Mouse (Mus musculus): Measurements from ENCODE around the gene Syce2. TPM values are rescaled to one million over a fixed set of nuclear protein-coding genes. Genes with fewer than 3 reads are reported as not detected.
"Not testable (repeated sequence)": the region's sequence is repeated elsewhere in the genome, so short reads cannot be mapped to it uniquely, and the experiment has no call there.

Syce2 gene
- polyA plus RNA-seq, 1 experiment from 2014 or later, result 35.4 TPM

DNA sequence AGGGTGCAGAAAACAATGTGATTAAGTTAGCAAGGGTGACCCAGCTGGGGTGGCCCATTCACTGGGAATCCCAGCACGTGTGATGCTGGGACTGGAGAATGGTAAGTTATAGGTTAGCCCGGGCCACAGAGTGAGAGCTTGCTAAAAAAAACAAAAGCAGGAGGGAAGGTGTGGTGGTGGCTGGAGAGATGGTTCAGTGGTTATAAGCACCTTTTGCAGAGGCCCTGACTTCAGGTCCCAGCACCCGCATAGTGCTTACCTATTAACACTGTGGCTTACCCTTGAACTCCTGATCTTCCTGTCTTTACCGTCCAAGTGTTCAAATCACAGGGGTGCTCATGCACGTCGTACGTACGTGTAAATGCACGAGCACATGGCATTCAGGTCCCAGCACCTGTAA, 35.1 kb downstream of the Syce2 start:
- ATAC-seq (replicated peaks; ENCODE audit: extremely low read depth, insufficient read depth, low FRiP score), result no peak
- Histone ChIP-seq H3K36me3 (ENCODE audit: control insufficient read depth, insufficient read depth) (no peaks in the 10 kb centered on the region), H3K4me2 (ENCODE audit: low read depth, low read length) (no peak overlapping the region), H3K27me3 (ENCODE audit: control insufficient read depth, insufficient read depth, low read length) (peaks cover 29% of the 10 kb centered on the region), H3K9me3 (replicated peaks; ENCODE audit: control insufficient read depth, low read length) (no peaks in the 10 kb centered on the region), H3K4me1 (ENCODE audit: control insufficient read depth, insufficient read depth, low read length) (0 out of 2 replicates have a peak, but pooled peaks cover 7% of the 10 kb centered on the region), H3K9ac (ENCODE audit: low read length) (no peak overlapping the region), H3K27ac (ENCODE audit: low read length) (no peak overlapping the region), H3K4me3 (ENCODE audit: low read length) (no peak overlapping the region)
- WGBS, result 93% methylated on average over 9 of the region's 9 CpGs

DNA sequence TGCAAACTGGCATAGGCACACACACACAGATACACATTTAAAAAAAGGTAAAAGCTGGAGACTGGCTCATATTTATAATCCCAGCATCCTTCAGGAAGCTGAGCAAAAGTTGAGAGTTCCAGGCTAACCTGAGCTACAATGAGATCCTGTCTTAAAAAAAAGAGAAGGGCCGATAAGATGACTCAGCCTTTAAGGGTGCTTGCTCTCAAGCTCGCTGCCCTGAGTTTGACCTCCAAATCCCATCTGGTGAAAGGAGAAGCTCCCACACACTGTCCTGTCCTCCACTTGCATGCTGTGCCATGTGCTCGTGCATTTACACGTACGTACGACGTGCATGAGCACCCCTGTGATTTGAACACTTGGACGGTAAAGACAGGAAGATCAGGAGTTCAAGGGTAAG, 35.6 kb downstream of the Syce2 start:
- Histone ChIP-seq H3K9ac (ENCODE audit: low read length) (no peak overlapping the region), H3K4me1 (ENCODE audit: control insufficient read depth, insufficient read depth, low read length) (peaks cover 7% of the 10 kb centered on the region; the same call in 1 of the 2 replicates), H3K9me3 (replicated peaks; ENCODE audit: control insufficient read depth, low read length) (no peaks in the 10 kb centered on the region), H3K4me3 (ENCODE audit: low read length) (no peak overlapping the region), H3K27ac (ENCODE audit: low read length) (no peak overlapping the region), H3K4me2 (ENCODE audit: low read depth, low read length) (no peak overlapping the region), H3K36me3 (ENCODE audit: control insufficient read depth, insufficient read depth) (no peaks in the 10 kb centered on the region), H3K27me3 (ENCODE audit: control insufficient read depth, insufficient read depth, low read length) (peaks cover 33% of the 10 kb centered on the region)
- ATAC-seq (replicated peaks; ENCODE audit: extremely low read depth, insufficient read depth, low FRiP score), result no peak
- 71% methylated on average over 8 of the region's 8 CpGs for WGBS

DNA sequence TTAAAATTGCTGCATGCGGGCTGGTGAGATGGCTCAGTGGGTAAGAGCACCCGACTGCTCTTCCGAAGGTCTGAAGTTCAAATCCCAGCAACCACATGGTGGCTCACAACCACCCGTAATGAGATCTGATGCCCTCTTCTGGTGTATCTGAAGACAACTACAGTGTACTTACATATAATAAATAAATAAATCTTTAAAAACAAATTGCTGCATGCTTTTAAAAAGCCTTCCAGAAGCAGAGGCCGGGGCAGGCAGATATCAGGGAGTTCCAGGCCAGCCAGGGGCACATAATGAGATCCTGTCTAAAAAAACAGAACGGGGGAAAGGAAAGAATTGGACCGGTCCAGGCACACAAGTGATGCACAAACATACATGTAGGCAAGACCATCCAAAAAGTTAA, 36.1 kb downstream of the Syce2 start:
- peak overlapping the region; percentile 81 for H3K9ac ChIP-seq (ENCODE audit: low read length)
- ATAC-seq (replicated peaks; ENCODE audit: extremely low read depth, insufficient read depth, low FRiP score); H3K36me3 ChIP-seq (ENCODE audit: control insufficient read depth, insufficient read depth); H3K9me3 ChIP-seq (replicated peaks; ENCODE audit: control insufficient read depth, low read length); H3K27ac ChIP-seq (ENCODE audit: low read length): not testable (repeated sequence)
- peaks cover 12% of the 10 kb centered on the region; the same call in 1 of the 2 replicates for H3K4me1 ChIP-seq (ENCODE audit: control insufficient read depth, insufficient read depth, low read length)
- H3K27me3 ChIP-seq (ENCODE audit: control insufficient read depth, insufficient read depth, low read length), result peaks cover 38% of the 10 kb centered on the region
- H3K4me3 ChIP-seq (ENCODE audit: low read length), result peak overlapping the region; percentile 71
- peak overlapping the region; percentile 97 for H3K4me2 ChIP-seq (ENCODE audit: low read depth, low read length)
- 27% methylated on average over 6 of the region's 7 CpGs for WGBS

DNA sequence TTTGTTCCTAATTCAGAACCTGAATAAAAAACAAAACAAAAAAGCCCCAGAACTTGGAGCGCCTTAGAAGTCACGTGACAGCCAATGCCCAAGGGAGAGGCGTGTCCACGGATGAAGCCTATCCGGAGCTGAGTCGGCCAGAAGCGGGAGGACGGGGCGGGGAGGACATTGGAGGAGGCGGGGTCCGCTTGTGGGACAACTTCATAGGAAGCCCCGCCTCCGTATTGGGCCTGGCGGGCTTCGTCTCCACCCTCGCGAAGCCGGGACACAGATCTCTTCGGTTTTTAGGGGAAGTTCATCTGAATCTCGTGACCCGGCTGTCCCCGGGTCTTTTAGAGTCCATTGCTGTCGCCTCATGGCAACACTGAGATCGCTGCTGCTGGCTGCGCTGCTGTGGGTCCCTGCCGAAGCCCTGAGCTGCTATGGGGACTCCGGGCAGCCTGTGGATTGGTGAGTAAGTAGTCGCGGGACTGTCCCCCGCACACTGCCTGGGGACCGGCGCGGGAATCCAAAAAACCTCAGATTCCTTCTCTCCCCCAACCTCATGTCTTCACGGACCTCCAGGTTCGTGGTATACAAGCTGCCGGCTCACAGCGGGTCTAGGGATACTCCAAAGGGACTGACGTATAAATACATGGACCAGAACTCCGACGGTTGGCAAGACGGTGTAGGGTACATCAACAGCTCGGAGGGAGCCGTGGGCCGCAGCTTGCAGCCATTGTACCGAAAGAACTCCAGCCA, 36.7 kb downstream of the Syce2 start, which contains the start of gene Dnase2a:
Gene Dnase2a, plus strand, starts transcription at position 140 of the 741 bp plus-strand sequence.
- Histone ChIP-seq H3K27ac (ENCODE audit: low read length) (peak within 1 kb of the TSS; percentile 16), H3K4me3 (ENCODE audit: low read length) (peak within 1 kb of the TSS; percentile 71), H3K9ac (ENCODE audit: low read length) (peak within 1 kb of the TSS; percentile 81), H3K36me3 (ENCODE audit: control insufficient read depth, insufficient read depth) (no peaks in the 10 kb centered on the region), H3K4me1 (ENCODE audit: control insufficient read depth, insufficient read depth, low read length) (peaks cover 10% of the 10 kb centered on the region; the same call in 1 of the 2 replicates), H3K27me3 (ENCODE audit: control insufficient read depth, insufficient read depth, low read length) (peaks cover 39% of the 10 kb centered on the region), H3K9me3 (replicated peaks; ENCODE audit: control insufficient read depth, low read length) (no peaks in the 10 kb centered on the region), H3K4me2 (ENCODE audit: low read depth, low read length) (peak within 1 kb of the TSS; percentile 97)
- peak; percentile 92 for ATAC-seq (replicated peaks; ENCODE audit: extremely low read depth, insufficient read depth, low FRiP score)
- WGBS, result 1% methylated on average over 45 of the region's 45 CpGs

DNA sequence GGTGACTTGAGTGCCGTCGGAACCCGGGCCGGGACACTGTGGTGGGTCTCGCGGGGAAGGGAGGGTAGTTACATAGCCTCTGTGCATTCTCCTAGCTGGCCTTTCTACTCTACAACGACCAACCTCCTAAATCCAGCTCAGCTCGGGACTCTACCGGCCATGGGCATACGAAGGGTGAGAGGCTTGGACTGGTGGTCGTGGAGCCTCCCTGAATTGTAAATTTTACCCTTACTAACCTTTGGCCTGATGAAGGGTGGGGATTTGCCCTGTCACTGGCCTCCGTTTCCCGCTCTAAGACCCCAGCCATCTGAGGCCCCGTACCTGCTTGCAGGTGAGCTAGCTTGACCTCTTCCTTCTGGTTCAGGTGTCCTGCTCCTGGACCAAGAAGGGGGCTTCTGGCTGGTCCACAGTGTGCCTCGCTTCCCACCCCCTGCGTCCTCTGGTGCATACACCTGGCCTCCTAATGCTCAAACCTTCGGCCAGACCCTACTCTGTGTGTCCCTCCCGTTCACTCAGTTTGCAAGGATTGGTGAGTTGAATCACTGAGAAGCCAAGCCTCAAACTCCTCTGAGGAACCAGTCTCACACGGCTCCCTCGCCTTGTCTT, 37.4 kb downstream of the Syce2 start:
- Histone ChIP-seq H3K4me2 (ENCODE audit: low read depth, low read length) (peak overlapping the region; percentile 97), H3K4me1 (ENCODE audit: control insufficient read depth, insufficient read depth, low read length) (peaks cover 9% of the 10 kb centered on the region; the same call in 1 of the 2 replicates), H3K36me3 (ENCODE audit: control insufficient read depth, insufficient read depth) (no peaks in the 10 kb centered on the region), H3K4me3 (ENCODE audit: low read length) (peak overlapping the region; percentile 71), H3K9ac (ENCODE audit: low read length) (peak overlapping the region; percentile 81), H3K27ac (ENCODE audit: low read length) (no peak overlapping the region), H3K27me3 (ENCODE audit: control insufficient read depth, insufficient read depth, low read length) (peaks cover 39% of the 10 kb centered on the region), H3K9me3 (replicated peaks; ENCODE audit: control insufficient read depth, low read length) (peaks cover 4% of the 10 kb centered on the region; the same call in 1 of the 2 replicates)
- 47% methylated on average over 20 of the region's 20 CpGs for WGBS
- ATAC-seq (replicated peaks; ENCODE audit: extremely low read depth, insufficient read depth, low FRiP score), result no peak

DNA sequence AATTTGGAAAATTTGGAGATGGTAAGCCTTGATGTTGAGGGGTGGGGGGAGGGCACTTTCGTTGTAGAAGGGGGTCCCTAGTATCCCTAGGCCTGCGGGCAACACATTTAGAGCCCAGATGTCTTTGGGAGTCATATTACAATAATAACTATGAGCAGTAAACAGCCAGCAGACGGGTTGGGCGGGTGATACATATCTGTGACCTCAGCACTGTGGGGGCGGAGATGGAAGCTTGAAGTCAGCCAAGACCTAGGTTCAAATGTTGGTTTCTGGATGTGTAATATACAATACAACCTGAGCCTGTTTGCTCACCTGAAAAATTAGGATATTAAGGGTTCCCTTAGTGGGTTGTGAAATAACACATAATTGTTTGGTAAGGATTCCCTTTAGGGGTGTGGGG, 38.0 kb downstream of the Syce2 start:
- H3K27me3 ChIP-seq (ENCODE audit: control insufficient read depth, insufficient read depth, low read length), result peaks cover 39% of the 10 kb centered on the region
- H3K9me3 ChIP-seq (replicated peaks; ENCODE audit: control insufficient read depth, low read length), result peaks cover 4% of the 10 kb centered on the region; the same call in 1 of the 2 replicates
- no peak overlapping the region for H3K9ac ChIP-seq (ENCODE audit: low read length)
- no peak overlapping the region for H3K27ac ChIP-seq (ENCODE audit: low read length)
- H3K4me3 ChIP-seq (ENCODE audit: low read length), result no peak overlapping the region
- WGBS, result 83% methylated on average over 5 of the region's 5 CpGs
- no peaks in the 10 kb centered on the region for H3K36me3 ChIP-seq (ENCODE audit: control insufficient read depth, insufficient read depth)
- no peak for ATAC-seq (replicated peaks; ENCODE audit: extremely low read depth, insufficient read depth, low FRiP score)
- peaks cover 9% of the 10 kb centered on the region; the same call in 1 of the 2 replicates for H3K4me1 ChIP-seq (ENCODE audit: control insufficient read depth, insufficient read depth, low read length)
- H3K4me2 ChIP-seq (ENCODE audit: low read depth, low read length), result no peak overlapping the region

DNA sequence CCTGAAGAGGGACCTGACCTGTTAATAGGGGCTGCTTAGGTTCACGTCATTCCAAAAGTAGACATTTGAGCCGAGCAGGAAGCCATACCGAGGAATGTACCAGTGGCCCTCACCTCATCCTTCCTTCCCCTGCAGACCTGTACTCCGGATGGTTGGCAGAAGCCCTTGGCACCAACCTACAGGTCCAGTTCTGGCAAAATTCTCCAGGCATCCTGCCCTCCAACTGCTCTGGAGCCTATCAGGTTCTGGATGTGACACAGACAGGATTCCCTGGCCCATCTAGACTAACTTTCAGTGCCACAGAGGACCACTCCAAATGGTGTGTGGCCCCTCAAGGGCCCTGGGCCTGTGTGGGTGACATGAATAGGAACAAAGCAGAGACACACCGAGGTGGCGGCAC, 38.6 kb downstream of the Syce2 start:
- Histone ChIP-seq H3K4me2 (ENCODE audit: low read depth, low read length) (no peak overlapping the region), H3K9ac (ENCODE audit: low read length) (no peak overlapping the region), H3K27me3 (ENCODE audit: control insufficient read depth, insufficient read depth, low read length) (peaks cover 39% of the 10 kb centered on the region), H3K36me3 (ENCODE audit: control insufficient read depth, insufficient read depth) (no peaks in the 10 kb centered on the region), H3K4me1 (ENCODE audit: control insufficient read depth, insufficient read depth, low read length) (peaks cover 9% of the 10 kb centered on the region; the same call in 1 of the 2 replicates), H3K9me3 (replicated peaks; ENCODE audit: control insufficient read depth, low read length) (peaks cover 4% of the 10 kb centered on the region; the same call in 1 of the 2 replicates), H3K4me3 (ENCODE audit: low read length) (no peak overlapping the region), H3K27ac (ENCODE audit: low read length) (no peak overlapping the region)
- ATAC-seq (replicated peaks; ENCODE audit: extremely low read depth, insufficient read depth, low FRiP score), result no peak
- WGBS, result 79% methylated on average over 6 of the region's 6 CpGs

DNA sequence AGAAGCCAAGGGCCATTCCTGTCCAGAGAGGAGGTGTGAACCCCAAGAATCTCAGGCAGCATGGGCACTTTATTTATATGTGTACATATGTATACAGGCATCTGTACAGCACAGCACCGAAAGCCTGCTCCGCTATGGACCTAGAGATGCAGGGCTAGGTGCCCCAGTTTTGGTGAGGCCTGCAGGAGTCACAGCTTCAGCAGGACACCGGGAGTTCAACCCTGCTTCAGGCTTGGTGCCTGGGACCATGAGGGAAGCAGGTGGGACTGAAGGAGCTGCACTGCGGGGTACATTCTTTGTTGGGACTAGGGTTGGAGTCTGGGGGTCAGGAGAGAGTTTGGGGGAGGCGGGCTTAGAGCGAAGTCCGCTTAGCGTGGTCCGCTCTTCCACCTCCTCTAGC, 39.9 kb downstream of the Syce2 start:
- Histone ChIP-seq H3K36me3 (ENCODE audit: control insufficient read depth, insufficient read depth) (no peaks in the 10 kb centered on the region), H3K4me1 (ENCODE audit: control insufficient read depth, insufficient read depth, low read length) (peaks cover 9% of the 10 kb centered on the region; the same call in 1 of the 2 replicates), H3K9me3 (replicated peaks; ENCODE audit: control insufficient read depth, low read length) (peaks cover 4% of the 10 kb centered on the region; the same call in 1 of the 2 replicates), H3K9ac (ENCODE audit: low read length) (no peak overlapping the region), H3K27ac (ENCODE audit: low read length) (no peak overlapping the region), H3K27me3 (ENCODE audit: control insufficient read depth, insufficient read depth, low read length) (peaks cover 45% of the 10 kb centered on the region), H3K4me3 (ENCODE audit: low read length) (no peak overlapping the region), H3K4me2 (ENCODE audit: low read depth, low read length) (no peak overlapping the region)
- WGBS, result 81% methylated on average over 9 of the region's 9 CpGs
- no peak for ATAC-seq (replicated peaks; ENCODE audit: extremely low read depth, insufficient read depth, low FRiP score)

DNA sequence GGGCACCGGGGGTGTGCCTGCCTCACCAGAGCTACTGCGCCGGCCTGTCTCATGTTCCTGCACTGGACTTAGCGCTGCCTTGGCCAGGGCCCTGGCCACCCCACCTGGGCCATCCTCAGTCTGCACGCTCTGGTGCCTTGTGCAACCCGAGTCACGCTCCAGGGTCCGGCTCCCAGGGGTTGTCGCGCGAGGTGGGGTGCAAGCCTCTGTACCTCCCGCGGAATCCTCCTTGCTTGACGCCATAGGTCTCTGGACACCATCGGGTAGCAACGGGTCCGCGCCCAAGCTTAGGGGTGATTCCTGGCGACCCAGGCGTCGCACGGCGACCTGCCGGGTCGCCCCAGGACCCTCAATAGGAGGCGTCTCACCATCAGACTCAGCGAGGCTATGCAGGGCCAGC, 40.5 kb downstream of the Syce2 start:
- peak overlapping the region; percentile 78 for H3K4me2 ChIP-seq (ENCODE audit: low read depth, low read length)
- no peaks in the 10 kb centered on the region for H3K36me3 ChIP-seq (ENCODE audit: control insufficient read depth, insufficient read depth)
- peaks cover 4% of the 10 kb centered on the region; the same call in 1 of the 2 replicates for H3K9me3 ChIP-seq (replicated peaks; ENCODE audit: control insufficient read depth, low read length)
- peak overlapping the region; percentile 62 for H3K9ac ChIP-seq (ENCODE audit: low read length)
- peaks cover 49% of the 10 kb centered on the region for H3K27me3 ChIP-seq (ENCODE audit: control insufficient read depth, insufficient read depth, low read length)
- ATAC-seq (replicated peaks; ENCODE audit: extremely low read depth, insufficient read depth, low FRiP score), result no peak
- 21% methylated on average over 27 of the region's 27 CpGs for WGBS
- H3K4me1 ChIP-seq (ENCODE audit: control insufficient read depth, insufficient read depth, low read length), result peaks cover 9% of the 10 kb centered on the region; the same call in 1 of the 2 replicates
- peak overlapping the region; percentile 57 for H3K4me3 ChIP-seq (ENCODE audit: low read length)
- H3K27ac ChIP-seq (ENCODE audit: low read length), result no peak overlapping the region
